Mouse (Mus musculus) hindbrain, embryonic 11.5 days (tissue): ENCODE data around the gene Hoxd3. TPM values are rescaled to one million over a fixed set of nuclear protein-coding genes. Genes with fewer than 3 reads are reported as not detected.

Experiments
- ATAC-seq: fragments of 200-750 bp; cut with Nextera tagmentation; 2 replicates; pipeline ENCODE4 v1.8.0; 2017; ENCODE audit warnings: mild to moderate bottlenecking, moderate TSS enrichment, moderate library complexity; ENCODE audit not compliant: low FRiP score
- DNase-seq: peaks from one replicate; pipeline ENCODE4 v3.0.0-alpha.2; 2015; ENCODE audit warnings: low spot score
- H3K27ac ChIP-seq: fragments of 300-500 bp; sonication (generic); 2 replicates; pipeline ENCODE4 v1.5.1; 2014; ENCODE audit warnings: mild to moderate bottlenecking, low read depth, low read length
- H3K27me3 ChIP-seq: fragments of 300-500 bp; sonication (generic); 2 replicates; pipeline ENCODE4 v1.6.1; 2014; ENCODE audit warnings: mild to moderate bottlenecking, low read length, moderate library complexity, mixed read lengths; ENCODE audit not compliant: control insufficient read depth, insufficient read depth
- H3K36me3 ChIP-seq: fragments of 300-500 bp; sonication (generic); 2 replicates; pipeline ENCODE4 v1.6.1; 2014; ENCODE audit warnings: mild to moderate bottlenecking, low read length, moderate library complexity, mixed read lengths; ENCODE audit not compliant: control insufficient read depth, insufficient read depth
- H3K4me1 ChIP-seq: fragments of 300-500 bp; sonication (generic); replicated peaks from 2 replicates; pipeline ENCODE4 v1.6.1; 2014; ENCODE audit warnings: low read length, mixed read lengths; ENCODE audit not compliant: control insufficient read depth, insufficient read depth
- H3K4me2 ChIP-seq: fragments of 300-500 bp; sonication (generic); replicated peaks from 2 replicates; pipeline ENCODE4 v1.6.1; 2014; ENCODE audit warnings: mild to moderate bottlenecking, low read depth, low read length
- H3K4me3 ChIP-seq: fragments of 300-500 bp; sonication (generic); 2 replicates; pipeline ENCODE4 v1.5.1; 2014; ENCODE audit warnings: low read depth, low read length
- H3K9ac ChIP-seq: fragments of 300-500 bp; sonication (generic); 2 replicates; pipeline ENCODE4 v1.6.1; 2014; ENCODE audit warnings: low read depth, low read length
- H3K9me3 ChIP-seq: fragments of 300-500 bp; sonication (generic); 2 replicates; pipeline ENCODE4 v1.6.1; 2016; ENCODE audit warnings: low read length; ENCODE audit not compliant: control insufficient read depth
- WGBS: fragments of 180-500 bp; shearing (Covaris S2); extraction: QIAGEN DNeasy Blood & Tissue Kit; methylation state at CpG from one replicate; pipeline ENCODE4 v1.1.7; 2014; 5-methylcytosine and 5-hydroxymethylcytosine counted together
- polyA plus RNA-seq: library from polyadenylated mRNA; unstranded; fragments of >200 nt; fragmentation: Nextera tagmentation; extraction: Ambion mirVana; gene quantifications from 2 replicates; pipeline ENCODE4 v1.2.1, GENCODE M21; 2014

Gene Hoxd3
- polyA plus RNA-seq, 1 experiment from 2014 or later, result 58.0 TPM

DNA sequence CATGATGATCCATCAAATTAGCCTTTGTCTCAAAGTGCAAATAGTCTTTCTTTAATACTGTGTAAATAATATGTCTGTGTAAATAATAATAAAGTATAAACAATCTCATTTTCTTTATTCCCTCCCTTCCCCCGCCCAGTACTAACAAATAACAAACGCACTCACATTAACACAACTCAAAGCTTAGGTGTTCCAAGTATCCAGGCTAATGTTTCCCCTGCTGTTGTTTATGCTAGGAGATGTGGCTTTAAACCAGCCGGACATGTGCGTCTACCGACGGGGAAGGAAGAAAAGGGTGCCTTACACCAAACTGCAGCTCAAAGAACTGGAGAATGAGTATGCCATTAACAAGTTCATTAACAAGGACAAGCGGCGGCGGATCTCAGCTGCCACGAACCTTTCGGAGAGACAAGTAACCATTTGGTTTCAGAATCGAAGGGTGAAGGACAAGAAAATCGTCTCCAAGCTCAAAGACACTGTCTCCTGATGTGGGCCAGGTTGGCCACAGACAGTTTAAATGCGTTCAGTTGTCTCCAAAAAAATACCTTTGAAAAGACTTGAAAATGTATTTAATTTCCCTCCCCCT is 42.0 kb upstream of the Hoxd3 start:
- 0 out of 2 replicates have a peak, but pooled peaks cover 4% of the 10 kb centered on the region for H3K4me1 ChIP-seq
- H3K27ac ChIP-seq, result no peak overlapping the region
- H3K9ac ChIP-seq, result no peak overlapping the region
- DNase-seq (no peak), ATAC-seq (no peak)
- H3K9me3 ChIP-seq, result no peaks in the 10 kb centered on the region
- H3K4me3 ChIP-seq, result no peak overlapping the region
- peaks cover 91% of the 10 kb centered on the region for H3K27me3 ChIP-seq
- no peaks in the 10 kb centered on the region for H3K36me3 ChIP-seq
- 2% methylated on average over 14 of the region's 14 CpGs for WGBS
- no peak overlapping the region for H3K4me2 ChIP-seq

DNA sequence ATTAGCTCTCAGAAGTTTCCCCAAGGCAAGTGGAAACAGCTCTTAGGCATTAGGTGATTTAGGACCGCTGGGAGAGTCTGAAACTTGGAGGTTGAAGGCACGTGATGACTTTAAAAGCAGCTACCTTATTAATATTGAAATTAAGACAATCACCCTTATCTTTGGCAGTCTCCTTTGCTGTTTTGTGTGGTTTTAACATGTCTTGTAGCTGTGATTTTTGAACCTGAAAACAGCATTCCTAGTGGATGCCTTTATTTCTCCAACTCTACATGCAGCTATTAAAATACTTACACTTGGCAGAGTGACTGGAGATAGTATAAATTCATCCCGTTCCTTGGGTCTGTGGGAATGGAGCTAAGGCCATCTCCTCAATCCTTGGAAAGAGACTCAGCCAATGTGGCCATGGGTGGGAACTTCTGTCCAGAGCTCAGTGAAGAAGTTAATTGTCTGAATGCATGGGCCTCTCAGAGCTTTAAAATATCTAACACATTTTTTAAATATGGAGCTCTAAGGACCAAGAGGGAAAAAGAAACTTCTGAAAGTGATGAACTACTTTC is 41.0 kb upstream of the Hoxd3 start:
- no peak overlapping the region for H3K9ac ChIP-seq
- H3K4me3 ChIP-seq, result no peak overlapping the region
- peaks cover 93% of the 10 kb centered on the region for H3K27me3 ChIP-seq
- no peak overlapping the region for H3K27ac ChIP-seq
- WGBS, result 2% methylated on average over 3 of the region's 3 CpGs
- ATAC-seq (no peak), DNase-seq (no peak)
- no peaks in the 10 kb centered on the region for H3K9me3 ChIP-seq
- no peaks in the 10 kb centered on the region for H3K36me3 ChIP-seq
- no peak overlapping the region for H3K4me2 ChIP-seq
- 0 out of 2 replicates have a peak, but pooled peaks cover 4% of the 10 kb centered on the region for H3K4me1 ChIP-seq

DNA sequence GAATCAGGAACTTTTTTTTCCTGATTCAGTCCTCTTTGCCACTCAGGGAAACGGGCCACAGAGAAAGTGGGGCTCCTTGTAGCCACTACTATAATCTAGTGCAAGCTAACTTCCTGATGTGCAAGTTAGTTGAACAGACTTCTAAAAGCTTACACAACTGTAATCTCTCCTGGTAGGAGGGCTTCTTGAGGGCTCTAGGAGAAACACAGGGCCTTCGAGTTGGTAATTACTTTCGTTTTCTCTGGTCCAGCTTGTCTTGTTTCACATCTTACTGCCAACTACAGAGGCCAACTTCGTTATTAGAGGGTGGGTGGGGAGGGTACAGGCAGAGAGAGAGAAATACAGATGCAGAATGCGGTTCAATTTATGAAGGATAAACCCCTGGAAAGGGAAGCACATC is 39.9 kb upstream of the Hoxd3 start:
- 3% methylated on average over 5 of the region's 5 CpGs for WGBS
- 0 out of 2 replicates have a peak, but pooled peaks cover 4% of the 10 kb centered on the region for H3K4me1 ChIP-seq
- no peak for ATAC-seq
- no peak overlapping the region for H3K4me2 ChIP-seq
- H3K4me3 ChIP-seq, result no peak overlapping the region
- H3K27ac ChIP-seq, result no peak overlapping the region
- no peaks in the 10 kb centered on the region for H3K36me3 ChIP-seq
- H3K9me3 ChIP-seq, result no peaks in the 10 kb centered on the region
- no peak overlapping the region for H3K9ac ChIP-seq
- DNase-seq, result no peak
- peaks cover 94% of the 10 kb centered on the region for H3K27me3 ChIP-seq

DNA sequence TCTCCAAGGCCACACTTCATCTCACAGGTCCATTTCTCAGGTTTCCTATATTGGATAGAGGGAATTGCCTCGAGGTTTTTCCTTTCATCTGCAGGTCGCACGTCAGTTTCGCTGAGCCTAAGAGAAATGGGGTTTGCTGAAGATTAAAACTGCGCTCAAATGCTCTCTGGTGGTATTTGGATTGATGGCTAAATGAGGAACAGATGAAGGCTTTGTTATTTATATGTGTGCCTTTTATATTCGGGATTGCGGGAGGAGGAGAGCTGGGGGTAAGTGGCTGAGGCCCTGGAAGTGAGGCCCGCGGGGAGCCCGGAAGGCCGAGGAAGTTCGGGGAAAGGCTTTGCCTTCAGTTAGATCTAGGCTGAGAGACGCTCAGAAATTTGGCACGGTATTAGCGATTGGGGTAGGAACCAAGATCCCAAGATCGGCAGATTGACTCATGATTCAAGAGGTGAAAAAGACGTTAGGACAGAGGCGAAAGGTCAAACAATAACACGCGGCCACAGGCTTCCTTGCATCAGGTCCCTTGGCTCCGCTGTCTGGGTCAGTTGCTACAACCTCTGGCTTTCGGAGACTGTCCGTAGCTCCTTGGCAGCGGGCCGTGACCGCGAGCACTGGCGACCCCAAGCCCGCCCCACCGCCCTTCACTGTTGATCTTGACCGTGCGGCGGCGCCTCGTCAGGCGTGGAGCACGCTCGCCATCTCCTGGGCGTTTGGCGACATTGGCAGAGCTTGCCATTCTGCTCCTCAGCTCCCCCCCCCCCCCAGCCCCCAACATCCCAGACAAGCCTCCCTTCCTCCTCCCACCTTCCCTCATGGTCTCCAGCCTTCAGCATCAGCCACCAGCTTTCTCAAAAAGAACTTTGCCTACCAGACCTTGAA is 39.0 kb upstream of the Hoxd3 start:
- 0 out of 2 replicates have a peak, but pooled peaks cover 4% of the 10 kb centered on the region for H3K4me1 ChIP-seq
- H3K27ac ChIP-seq, result no peak overlapping the region
- no peak overlapping the region for H3K9ac ChIP-seq
- no peaks in the 10 kb centered on the region for H3K36me3 ChIP-seq
- peak overlapping the region; percentile 27 for H3K4me2 ChIP-seq
- peak; percentile 84 for DNase-seq
- ATAC-seq, result peak; percentile 69
- H3K9me3 ChIP-seq, result no peaks in the 10 kb centered on the region
- no peak overlapping the region for H3K4me3 ChIP-seq
- H3K27me3 ChIP-seq, result peaks cover 95% of the 10 kb centered on the region
- under 1% methylated on average over 40 of the region's 40 CpGs for WGBS

DNA sequence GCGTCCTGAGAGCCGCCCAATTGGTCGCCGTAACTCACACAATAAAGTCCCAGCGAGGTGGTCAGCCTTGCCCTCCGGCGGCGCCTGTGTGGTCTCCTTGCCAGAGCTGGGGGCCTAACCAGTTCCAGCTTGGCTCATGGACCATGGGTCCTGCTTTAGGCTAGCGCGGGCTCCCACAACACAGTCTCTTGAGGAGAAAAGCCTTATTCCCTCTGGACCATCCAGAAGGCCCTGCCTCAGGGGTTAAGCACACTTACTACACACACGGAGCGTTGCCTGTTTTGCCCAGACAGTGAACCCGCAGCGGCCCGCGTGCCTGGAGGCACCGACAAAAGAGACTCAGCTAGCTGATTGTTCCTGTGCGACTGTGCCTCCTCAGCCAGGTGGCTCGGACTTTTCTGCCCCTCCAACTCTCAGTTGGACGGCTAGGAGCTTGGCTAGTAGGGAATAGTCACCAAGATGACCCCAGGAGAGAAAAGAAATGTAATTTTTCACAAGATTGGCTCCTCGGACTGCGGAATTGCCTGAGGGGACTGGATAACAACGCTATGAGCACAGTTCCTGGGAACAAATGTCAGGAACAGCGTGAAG is 37.8 kb upstream of the Hoxd3 start:
- no peak for DNase-seq
- Histone ChIP-seq H3K36me3 (no peaks in the 10 kb centered on the region), H3K9ac (no peak overlapping the region), H3K4me2 (no peak overlapping the region), H3K9me3 (no peaks in the 10 kb centered on the region), H3K4me1 (0 out of 2 replicates have a peak, but pooled peaks cover 2% of the 10 kb centered on the region), H3K4me3 (no peak overlapping the region), H3K27ac (no peak overlapping the region), H3K27me3 (peaks cover 95% of the 10 kb centered on the region)
- under 1% methylated on average over 24 of the region's 24 CpGs for WGBS
- no peak for ATAC-seq

DNA sequence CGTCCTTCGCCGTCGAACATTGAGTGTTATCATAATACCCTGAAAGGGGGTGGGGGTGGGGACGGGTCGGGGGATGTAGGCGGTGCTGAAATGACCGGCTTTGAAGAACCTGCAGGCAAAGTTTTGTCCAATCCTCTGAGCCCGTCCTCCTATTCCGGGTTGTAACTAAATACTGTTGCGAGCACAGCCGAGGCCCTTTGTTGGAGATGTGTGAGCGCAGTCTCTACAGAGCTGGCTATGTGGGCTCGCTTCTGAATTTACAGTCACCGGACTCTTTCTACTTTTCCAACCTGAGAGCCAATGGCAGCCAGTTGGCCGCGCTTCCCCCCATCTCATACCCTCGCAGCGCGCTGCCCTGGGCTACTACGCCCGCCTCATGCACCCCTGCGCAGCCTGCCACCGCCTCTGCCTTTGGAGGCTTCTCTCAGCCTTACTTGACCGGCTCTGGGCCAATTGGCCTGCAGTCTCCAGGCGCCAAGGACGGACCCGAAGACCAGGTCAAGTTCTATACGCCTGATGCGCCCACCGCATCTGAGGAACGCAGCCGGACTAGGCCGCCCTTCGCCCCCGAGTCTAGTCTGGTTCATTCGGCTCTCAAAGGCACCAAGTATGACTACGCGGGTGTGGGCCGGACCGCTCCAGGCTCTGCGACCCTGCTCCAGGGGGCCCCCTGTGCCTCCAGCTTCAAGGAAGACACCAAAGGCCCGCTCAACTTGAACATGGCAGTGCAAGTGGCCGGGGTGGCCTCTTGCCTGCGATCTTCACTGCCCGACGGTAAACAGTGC is 36.7 kb upstream of the Hoxd3 start, which contains the start of gene Hoxd12:
Hoxd12 (plus strand) TSS at position 133 of the 785 bp plus-strand sequence.
- H3K27ac ChIP-seq, result no peak within 1 kb of the TSS
- 2% methylated on average over 47 of the region's 47 CpGs for WGBS
- 0 out of 2 replicates have a peak, but pooled peaks cover 2% of the 10 kb centered on the region for H3K4me1 ChIP-seq
- 0 out of 2 replicates have a peak within 1 kb of the TSS, but pooled peaks have one; percentile 1 for H3K4me3 ChIP-seq
- H3K4me2 ChIP-seq, result no peak within 1 kb of the TSS
- H3K27me3 ChIP-seq, result peaks cover 95% of the 10 kb centered on the region
- no peak within 1 kb of the TSS for H3K9ac ChIP-seq
- ATAC-seq, result no peak
- DNase-seq, result no peak
- no peaks in the 10 kb centered on the region for H3K9me3 ChIP-seq
- no peaks in the 10 kb centered on the region for H3K36me3 ChIP-seq

DNA sequence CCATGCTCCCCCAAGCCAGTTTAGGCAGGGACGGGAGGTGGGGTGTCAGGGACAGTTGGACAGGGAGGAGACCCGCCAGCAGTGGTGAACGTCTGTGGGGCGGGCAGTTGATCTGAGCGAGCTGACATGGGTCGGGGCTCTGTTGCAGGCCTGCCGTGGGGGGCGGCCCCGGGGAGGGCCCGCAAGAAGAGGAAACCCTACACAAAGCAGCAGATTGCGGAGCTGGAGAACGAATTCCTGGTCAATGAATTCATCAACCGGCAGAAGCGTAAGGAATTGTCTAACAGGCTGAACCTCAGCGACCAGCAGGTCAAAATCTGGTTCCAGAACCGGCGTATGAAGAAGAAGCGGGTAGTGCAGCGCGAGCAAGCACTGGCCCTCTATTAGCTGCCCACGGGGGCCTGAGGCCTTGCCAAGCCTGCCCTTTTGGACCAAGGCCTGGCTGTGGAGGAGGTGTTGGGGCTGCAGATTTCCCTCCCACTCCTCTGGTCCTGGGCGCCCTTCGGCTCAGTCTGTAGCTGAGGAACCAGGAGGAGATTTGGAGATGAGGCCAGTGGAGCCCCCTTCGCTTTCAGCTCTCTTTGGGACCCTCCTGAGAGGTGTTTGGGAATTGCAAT is 36.0 kb upstream of the Hoxd3 start:
- H3K27ac ChIP-seq, result no peak overlapping the region
- H3K9ac ChIP-seq, result no peak overlapping the region
- DNase-seq (no peak), ATAC-seq (no peak)
- no peaks in the 10 kb centered on the region for H3K36me3 ChIP-seq
- H3K27me3 ChIP-seq, result peaks cover 97% of the 10 kb centered on the region
- no peaks in the 10 kb centered on the region for H3K9me3 ChIP-seq
- H3K4me2 ChIP-seq, result no peak overlapping the region
- H3K4me3 ChIP-seq, result no peak overlapping the region
- 0 out of 2 replicates have a peak, but pooled peaks cover 2% of the 10 kb centered on the region for H3K4me1 ChIP-seq
- WGBS, result 4% methylated on average over 24 of the region's 24 CpGs
